ENCODE assay signal across 13 mouse cellular contexts in genomic region chr2:144588723-144589122, GRCm38 (mm10). TPM values are rescaled to one million over a fixed set of nuclear protein-coding genes. Genes with fewer than 3 reads are reported as not detected.
DNase-seq lines count a peak whose midpoint lies in the region; ATAC-seq and TF ChIP-seq lines count a peak whose summit lies in the region.
"Had no signal": no experiment of that assay in that cellular context is flagged by ENCODE, and none has a peak within 500 bp of the region (broad histone marks: within the 10 kb centered on the region; RNA-seq: fewer than 3 reads in every experiment).

No protein-coding gene starts in this region.

- no peak for TF ChIP-seq EP300 in heart, postnatal 0 days (IDR thresholded peaks at IDR 0.05; ENCODE audit: low read depth)
- TF ChIP-seq EP300 in lung, postnatal 0 days (IDR thresholded peaks at IDR 0.05): no peak
- no peak for TF ChIP-seq EP300 in MEL (IDR thresholded peaks at IDR 0.05; ENCODE audit: low read depth in 1 of 2, low read length in 2 of 2)

- peaks cover 61% of the 10 kb centered on the region for H3K36me3 ChIP-seq in heart, postnatal 0 days (replicated peaks; ENCODE audit: control insufficient read depth, insufficient read depth, low read length)
- peaks cover 38% of the 10 kb centered on the region for H3K36me3 ChIP-seq in lung, postnatal 0 days (ENCODE audit: insufficient read depth, low read length)
- peaks cover 0 to 16% of the 10 kb centered on the region in 2 experiments; a peak in 2 of 4 replicates for H3K36me3 ChIP-seq in MEL (ENCODE audit: control insufficient read depth in 1 of 2, insufficient read depth in 2 of 2, low read length in 2 of 2)
- peaks cover 14% of the 10 kb centered on the region; the same call in 1 of the 2 replicates for H3K36me3 ChIP-seq in hindbrain, embryonic 11.5 days (ENCODE audit: control insufficient read depth, insufficient read depth, low read length)

- H3K9ac ChIP-seq in heart, postnatal 0 days (replicated peaks; ENCODE audit: low read depth, low read length): no peak overlapping the region
- no peak overlapping the region for H3K9ac ChIP-seq in lung, postnatal 0 days (replicated peaks; ENCODE audit: low read depth)
- no peak overlapping the region for H3K9ac ChIP-seq in MEL (ENCODE audit: control insufficient read depth, low read depth, low read length, poor library complexity, severe bottlenecking)
- no peak overlapping the region for H3K9ac ChIP-seq in hindbrain, embryonic 11.5 days (ENCODE audit: low read depth, low read length)
- H3K9ac ChIP-seq: hindbrain, embryonic 13.5 days had no signal

- 0 out of 2 replicates have a peak, but pooled peaks cover 5% of the 10 kb centered on the region for H3K9me3 ChIP-seq in heart, postnatal 0 days (replicated peaks; ENCODE audit: control insufficient read depth, low read length)
- H3K9me3 ChIP-seq in lung, postnatal 0 days (ENCODE audit: low read length): no peaks in the 10 kb centered on the region
- no peaks in the 10 kb centered on the region for H3K9me3 ChIP-seq in MEL (replicated peaks; ENCODE audit: insufficient read depth, low read length)
- H3K9me3 ChIP-seq in hindbrain, embryonic 11.5 days (ENCODE audit: control insufficient read depth, low read length): no peaks in the 10 kb centered on the region
- H3K9me3 ChIP-seq: hindbrain, embryonic 13.5 days had no signal

- TF ChIP-seq RAD21 in MEL (IDR thresholded peaks at IDR 0.05; ENCODE audit: low read depth, low read length): peak; percentile 22

- H3K27me3 ChIP-seq in heart, postnatal 0 days (ENCODE audit: control insufficient read depth, insufficient read depth, low read length): no peaks in the 10 kb centered on the region
- H3K27me3 ChIP-seq in lung, postnatal 0 days (replicated peaks; ENCODE audit: insufficient read depth, low read length): no peaks in the 10 kb centered on the region
- H3K27me3 ChIP-seq in MEL (ENCODE audit: control insufficient read depth in 1 of 2, insufficient read depth in 2 of 2, low read length in 2 of 2): no peaks in the 10 kb centered on the region
- H3K27me3 ChIP-seq in hindbrain, embryonic 11.5 days (ENCODE audit: control insufficient read depth, insufficient read depth, low read length): no peaks in the 10 kb centered on the region
- H3K27me3 ChIP-seq: hindbrain, embryonic 13.5 days had no signal

- no peak overlapping the region for H3K4me2 ChIP-seq in heart, postnatal 0 days (ENCODE audit: low read depth, low read length)
- H3K4me2 ChIP-seq in lung, postnatal 0 days (replicated peaks; ENCODE audit: low read depth, low read length): no peak overlapping the region
- H3K4me2 ChIP-seq in hindbrain, embryonic 11.5 days (replicated peaks; ENCODE audit: low read depth, low read length): no peak overlapping the region
- H3K4me2 ChIP-seq: hindbrain, embryonic 13.5 days had no signal

- no peak for ATAC-seq in heart, postnatal 0 days (ENCODE audit: insufficient read depth, low read depth)
- no peak for ATAC-seq in lung, postnatal 0 days
- peak; percentile 60; the same call in 1 of the 2 replicates for ATAC-seq in megakaryocyte progenitor cell, adult 5-6 weeks (replicated peaks; ENCODE audit: poor library complexity)
- ATAC-seq in hindbrain, embryonic 11.5 days (ENCODE audit: low FRiP score): no peak

- no peak for DNase-seq in heart, postnatal 0 days (ENCODE audit: low spot score)
- DNase-seq in heart, adult 9 months (ENCODE audit: low spot score in 2 of 2): no peak
- no peak for DNase-seq in lung, postnatal 0 days (ENCODE audit: low spot score)
- no peak for DNase-seq in lung, adult 18-20 months
- DNase-seq in MEL (ENCODE audit: low read depth, low spot score): peak; percentile 25
- DNase-seq in hindbrain, embryonic 11.5 days (ENCODE audit: low spot score): no peak
- DNase-seq in adrenal gland, adult 18-20 months (ENCODE audit: low spot score in 2 of 2): no peak
- DNase-seq: adrenal gland, postnatal 14 days; cerebellum, adult 8-10 months; kidney, postnatal 36 days; thymus, adult 18-20 months had no signal

- no peaks in the 10 kb centered on the region for H3K79me2 ChIP-seq in MEL (ENCODE audit: control insufficient read depth, insufficient read depth, low read length, poor library complexity)

- TF ChIP-seq CTCF in heart, postnatal 0 days (IDR thresholded peaks at IDR 0.05; ENCODE audit: low read depth): peak; percentile 17; the same call in 1 of the 2 replicates
- peak; percentile 51 for TF ChIP-seq CTCF in lung, postnatal 0 days (IDR thresholded peaks at IDR 0.05)
- peak; percentile 47 to 67 (median 62) for TF ChIP-seq CTCF in MEL (IDR thresholded peaks at IDR 0.05 in 2 of 3, conservative IDR thresholded peaks at IDR 0.05 in 1 of 3; ENCODE audit: control insufficient read depth in 1 of 3, insufficient read depth in 1 of 3, low read depth in 2 of 3, low read length in 3 of 3, poor library complexity in 1 of 3, severe bottlenecking in 1 of 3)

- no peak overlapping the region for H3K27ac ChIP-seq in heart, postnatal 0 days (ENCODE audit: low read depth)
- no peak overlapping the region for H3K27ac ChIP-seq in lung, postnatal 0 days (ENCODE audit: low read length)
- H3K27ac ChIP-seq in MEL (ENCODE audit: control insufficient read depth, low read depth, low read length): no peak overlapping the region
- no peak overlapping the region for H3K27ac ChIP-seq in hindbrain, embryonic 11.5 days (ENCODE audit: low read depth, low read length)
- H3K27ac ChIP-seq: hindbrain, embryonic 13.5 days had no signal

- no peaks in the 10 kb centered on the region for H3K4me1 ChIP-seq in heart, postnatal 0 days (ENCODE audit: control insufficient read depth, insufficient read depth)
- H3K4me1 ChIP-seq in lung, postnatal 0 days (ENCODE audit: insufficient read depth, low read depth, low read length): no peaks in the 10 kb centered on the region
- no peaks in the 10 kb centered on the region for H3K4me1 ChIP-seq in MEL (ENCODE audit: control insufficient read depth in 1 of 2, insufficient read depth in 2 of 2, low read length in 2 of 2)
- H3K4me1 ChIP-seq in hindbrain, embryonic 11.5 days (replicated peaks; ENCODE audit: control insufficient read depth, insufficient read depth, low read length): no peaks in the 10 kb centered on the region
- H3K4me1 ChIP-seq: hindbrain, embryonic 13.5 days had no signal

- no peak for TF ChIP-seq POLR2A in MEL (IDR thresholded peaks at IDR 0.05; ENCODE audit: control insufficient read depth in 1 of 2, insufficient read depth in 1 of 2, low read depth in 1 of 2, low read length in 2 of 2, poor library complexity in 1 of 2)

- WGBS in heart, postnatal 0 days: 82% methylated on average over 4 of the region's 4 CpGs
- 79% methylated on average over 4 of the region's 4 CpGs for WGBS in lung, postnatal 0 days
- 83% methylated on average over 4 of the region's 4 CpGs for WGBS in hindbrain, embryonic 11.5 days

- no peak overlapping the region for H3K4me3 ChIP-seq in heart, postnatal 0 days (ENCODE audit: low read depth, low read length)
- no peak overlapping the region for H3K4me3 ChIP-seq in lung, postnatal 0 days (ENCODE audit: low read depth, low read length)
- H3K4me3 ChIP-seq in MEL (ENCODE audit: control insufficient read depth in 1 of 2, insufficient read depth in 1 of 2, low read depth in 2 of 2, low read length in 2 of 2): no peak overlapping the region
- no peak overlapping the region for H3K4me3 ChIP-seq in hindbrain, embryonic 11.5 days (ENCODE audit: low read depth, low read length)
- H3K4me3 ChIP-seq: hindbrain, embryonic 13.5 days had no signal

RNA-seq across cellular contexts. Expression of gene Smim26, which starts 5.1 kb away (rescaled TPM):
- 50.3 and 60.3 TPM in 2 replicates for total RNA-seq in heart, postnatal 0 days (2014; rRNA removed; ENCODE audit: low replicate concordance)
- 93.4 and 94.8 TPM in 2 replicates for polyA plus RNA-seq in heart, postnatal 0 days (2015; fragmentation: Nextera tagmentation; extraction: Ambion mirVana)
- polyA plus RNA-seq in lung, postnatal 0 days (2015; fragmentation: Nextera tagmentation; extraction: Ambion mirVana): 38.6 and 41.7 TPM in 2 replicates
- 24.6 and 28.6 TPM in 2 replicates for total RNA-seq in MEL (2012; rRNA removed)
- polyA plus RNA-seq in MEL (2012; ENCODE audit: insufficient read depth in 1 of 2, insufficient read length in 2 of 2, low read depth in 1 of 2, low replicate concordance in 2 of 2, missing spikeins in 1 of 2): 10 to 100 TPM in 1 of 2 experiments, not detected in 1; 16.4 TPM
- 30.1 and 42.9 TPM in 2 replicates for total RNA-seq in megakaryocyte progenitor cell, adult 5-6 weeks (2015)
- 23.5 and 27.0 TPM in 2 replicates for total RNA-seq in megakaryocyte progenitor cell, adult 5-6 weeks (2017)
- 39.0 and 48.9 TPM in 2 replicates for polyA plus RNA-seq in hindbrain, embryonic 11.5 days (2014; fragmentation: Nextera tagmentation; extraction: Ambion mirVana)
- total RNA-seq in adrenal gland, adult 18-20 months (2021): 10 to 100 TPM; 54.7 to 56.1 TPM

RNA-seq across cellular contexts. Expression of gene Dtd1, which starts 11.0 kb away (rescaled TPM):
- total RNA-seq in heart, postnatal 0 days (2014; rRNA removed; ENCODE audit: low replicate concordance): 11.9 and 24.2 TPM in 2 replicates
- polyA plus RNA-seq in heart, postnatal 0 days (2015; fragmentation: Nextera tagmentation; extraction: Ambion mirVana): 25.8 and 29.2 TPM in 2 replicates
- polyA plus RNA-seq in lung, postnatal 0 days (2015; fragmentation: Nextera tagmentation; extraction: Ambion mirVana): 29.3 and 31.4 TPM in 2 replicates
- 28.8 and 32.5 TPM in 2 replicates for total RNA-seq in MEL (2012; rRNA removed)
- polyA plus RNA-seq in MEL (2012; ENCODE audit: insufficient read depth in 1 of 2, insufficient read length in 2 of 2, low read depth in 1 of 2, low replicate concordance in 2 of 2, missing spikeins in 1 of 2): 10 to 100 TPM in 1 of 2 experiments, not detected in 1; 36.0 TPM
- 29.5 and 34.1 TPM in 2 replicates for total RNA-seq in megakaryocyte progenitor cell, adult 5-6 weeks (2015)
- 59.8 and 63.1 TPM in 2 replicates for total RNA-seq in megakaryocyte progenitor cell, adult 5-6 weeks (2017)
- polyA plus RNA-seq in hindbrain, embryonic 11.5 days (2014; fragmentation: Nextera tagmentation; extraction: Ambion mirVana): 33.6 and 38.3 TPM in 2 replicates
- 10 to 100 TPM; 17.4 to 18.1 TPM for total RNA-seq in adrenal gland, adult 18-20 months (2021)

RNA-seq across cellular contexts. Expression of gene Sec23b, which starts 32.7 kb away (rescaled TPM):
- 52.8 and 56.7 TPM in 2 replicates for total RNA-seq in heart, postnatal 0 days (2014; rRNA removed; ENCODE audit: low replicate concordance)
- polyA plus RNA-seq in heart, postnatal 0 days (2015; fragmentation: Nextera tagmentation; extraction: Ambion mirVana): 28.2 and 29.2 TPM in 2 replicates
- polyA plus RNA-seq in lung, postnatal 0 days (2015; fragmentation: Nextera tagmentation; extraction: Ambion mirVana): 62.4 and 64.3 TPM in 2 replicates
- total RNA-seq in MEL (2012; rRNA removed): 76.8 and 89.8 TPM in 2 replicates
- polyA plus RNA-seq in MEL (2012; ENCODE audit: insufficient read depth in 1 of 2, insufficient read length in 2 of 2, low read depth in 1 of 2, low replicate concordance in 2 of 2, missing spikeins in 1 of 2): 10 to 100 TPM in 1 of 2 experiments, not detected in 1; 78.7 TPM
- 53.3 and 66.8 TPM in 2 replicates for total RNA-seq in megakaryocyte progenitor cell, adult 5-6 weeks (2015)
- total RNA-seq in megakaryocyte progenitor cell, adult 5-6 weeks (2017): 118 and 125 TPM in 2 replicates
- polyA plus RNA-seq in hindbrain, embryonic 11.5 days (2014; fragmentation: Nextera tagmentation; extraction: Ambion mirVana): 94.1 and 110 TPM in 2 replicates
- 10 to 100 TPM; 67.0 to 81.9 TPM for total RNA-seq in adrenal gland, adult 18-20 months (2021)

RNA-seq across cellular contexts. Expression of gene Rbbp9, which starts 38.1 kb away (rescaled TPM):
- total RNA-seq in heart, postnatal 0 days (2014; rRNA removed; ENCODE audit: low replicate concordance): 8.3 and 18.4 TPM in 2 replicates
- 25.5 and 30.6 TPM in 2 replicates for polyA plus RNA-seq in heart, postnatal 0 days (2015; fragmentation: Nextera tagmentation; extraction: Ambion mirVana)
- polyA plus RNA-seq in lung, postnatal 0 days (2015; fragmentation: Nextera tagmentation; extraction: Ambion mirVana): 42.3 and 45.1 TPM in 2 replicates
- total RNA-seq in MEL (2012; rRNA removed): 0.07 and 0.08 TPM in 2 replicates
- polyA plus RNA-seq in MEL (2012; ENCODE audit: insufficient read depth in 1 of 2, insufficient read length in 2 of 2, low read depth in 1 of 2, low replicate concordance in 2 of 2, missing spikeins in 1 of 2): under 1 TPM in 1 of 2 experiments, not detected in 1; 0.15 TPM
- total RNA-seq in megakaryocyte progenitor cell, adult 5-6 weeks (2015): 12.9 and 17.9 TPM in 2 replicates
- 8.7 and 13.1 TPM in 2 replicates for total RNA-seq in megakaryocyte progenitor cell, adult 5-6 weeks (2017)
- 67.1 and 70.3 TPM in 2 replicates for polyA plus RNA-seq in hindbrain, embryonic 11.5 days (2014; fragmentation: Nextera tagmentation; extraction: Ambion mirVana)
- total RNA-seq in adrenal gland, adult 18-20 months (2021): 10 to 100 TPM; 24.6 to 25.0 TPM
